Mouse (Mus musculus) hindbrain, embryonic 11.5 days (tissue): ENCODE results near the gene Thpo. TPM values are rescaled to one million over a fixed set of nuclear protein-coding genes. Genes with fewer than 3 reads are reported as not detected.

Experiments used
- ATAC-seq: fragments of 200-750 bp; cut with Nextera tagmentation; 2 replicates; pipeline ENCODE4 v1.8.0; 2017; ENCODE audit warnings: mild to moderate bottlenecking, moderate TSS enrichment, moderate library complexity; ENCODE audit not compliant: low FRiP score
- DNase-seq: peaks from one replicate; pipeline ENCODE4 v3.0.0-alpha.2; 2015; ENCODE audit warnings: low spot score
- H3K27ac ChIP-seq: fragments of 300-500 bp; sonication (generic); 2 replicates; pipeline ENCODE4 v1.5.1; 2014; ENCODE audit warnings: mild to moderate bottlenecking, low read depth, low read length
- H3K27me3 ChIP-seq: fragments of 300-500 bp; sonication (generic); 2 replicates; pipeline ENCODE4 v1.6.1; 2014; ENCODE audit warnings: mild to moderate bottlenecking, low read length, moderate library complexity, mixed read lengths; ENCODE audit not compliant: control insufficient read depth, insufficient read depth
- H3K36me3 ChIP-seq: fragments of 300-500 bp; sonication (generic); 2 replicates; pipeline ENCODE4 v1.6.1; 2014; ENCODE audit warnings: mild to moderate bottlenecking, low read length, moderate library complexity, mixed read lengths; ENCODE audit not compliant: control insufficient read depth, insufficient read depth
- H3K4me1 ChIP-seq: fragments of 300-500 bp; sonication (generic); replicated peaks from 2 replicates; pipeline ENCODE4 v1.6.1; 2014; ENCODE audit warnings: low read length, mixed read lengths; ENCODE audit not compliant: control insufficient read depth, insufficient read depth
- H3K4me2 ChIP-seq: fragments of 300-500 bp; sonication (generic); replicated peaks from 2 replicates; pipeline ENCODE4 v1.6.1; 2014; ENCODE audit warnings: mild to moderate bottlenecking, low read depth, low read length
- H3K4me3 ChIP-seq: fragments of 300-500 bp; sonication (generic); 2 replicates; pipeline ENCODE4 v1.5.1; 2014; ENCODE audit warnings: low read depth, low read length
- H3K9ac ChIP-seq: fragments of 300-500 bp; sonication (generic); 2 replicates; pipeline ENCODE4 v1.6.1; 2014; ENCODE audit warnings: low read depth, low read length
- H3K9me3 ChIP-seq: fragments of 300-500 bp; sonication (generic); 2 replicates; pipeline ENCODE4 v1.6.1; 2016; ENCODE audit warnings: low read length; ENCODE audit not compliant: control insufficient read depth
- WGBS: fragments of 180-500 bp; shearing (Covaris S2); extraction: QIAGEN DNeasy Blood & Tissue Kit; methylation state at CpG from one replicate; pipeline ENCODE4 v1.1.7; 2014; 5-methylcytosine and 5-hydroxymethylcytosine counted together
- polyA plus RNA-seq: library from polyadenylated mRNA; unstranded; fragments of >200 nt; fragmentation: Nextera tagmentation; extraction: Ambion mirVana; gene quantifications from 2 replicates; pipeline ENCODE4 v1.2.1, GENCODE M21; 2014

Thpo gene
- polyA plus RNA-seq, 1 experiment from 2014 or later: 0.83 TPM

DNA sequence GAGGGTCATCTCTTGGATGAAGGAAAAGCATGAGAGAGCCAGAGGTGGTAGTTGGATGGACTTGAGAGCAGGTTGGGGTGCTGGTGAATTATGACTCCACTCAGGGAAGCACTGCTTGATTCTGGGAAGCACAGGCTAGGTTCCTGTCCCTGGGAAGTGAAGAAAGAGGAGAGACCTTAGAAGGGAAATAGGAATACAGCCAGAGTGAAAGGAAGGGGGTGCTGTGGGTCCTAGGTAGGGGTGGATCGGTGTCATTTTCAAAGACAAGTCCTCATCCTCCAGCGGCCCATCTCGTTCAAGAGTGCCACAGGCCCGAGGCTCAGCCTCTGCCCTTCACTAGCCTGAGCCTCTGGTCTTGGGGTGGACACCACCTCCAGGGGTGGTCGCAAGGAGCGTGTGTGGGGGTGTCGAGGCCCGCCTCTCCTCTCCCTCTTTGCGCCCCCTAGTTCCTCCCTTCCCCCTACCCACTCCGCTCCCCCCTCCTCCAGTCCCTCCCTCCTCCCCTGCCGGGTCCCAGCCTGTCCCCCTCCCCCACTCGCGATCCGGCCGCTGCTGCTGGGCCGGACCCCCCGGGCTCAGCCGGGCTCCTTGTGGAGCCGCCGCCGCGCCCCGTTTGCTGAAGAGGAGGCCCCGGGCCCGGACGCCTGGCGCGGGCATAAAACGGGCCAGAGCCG lies 1.9 kb downstream of the Thpo start:
- no peaks in the 10 kb centered on the region for H3K9me3 ChIP-seq
- H3K4me1 ChIP-seq: peaks cover 6% of the 10 kb centered on the region
- peak overlapping the region; percentile 61 for H3K4me3 ChIP-seq
- H3K27ac ChIP-seq: peak overlapping the region; percentile 74
- peak overlapping the region; percentile 69 for H3K9ac ChIP-seq
- WGBS: 0% methylated on average over 22 of the region's 30 CpGs
- peak overlapping the region; percentile 92 for H3K4me2 ChIP-seq
- DNase-seq: peak; percentile 71
- no peaks in the 10 kb centered on the region for H3K36me3 ChIP-seq
- peaks cover 17% of the 10 kb centered on the region for H3K27me3 ChIP-seq
- ATAC-seq: peak; percentile 61

DNA sequence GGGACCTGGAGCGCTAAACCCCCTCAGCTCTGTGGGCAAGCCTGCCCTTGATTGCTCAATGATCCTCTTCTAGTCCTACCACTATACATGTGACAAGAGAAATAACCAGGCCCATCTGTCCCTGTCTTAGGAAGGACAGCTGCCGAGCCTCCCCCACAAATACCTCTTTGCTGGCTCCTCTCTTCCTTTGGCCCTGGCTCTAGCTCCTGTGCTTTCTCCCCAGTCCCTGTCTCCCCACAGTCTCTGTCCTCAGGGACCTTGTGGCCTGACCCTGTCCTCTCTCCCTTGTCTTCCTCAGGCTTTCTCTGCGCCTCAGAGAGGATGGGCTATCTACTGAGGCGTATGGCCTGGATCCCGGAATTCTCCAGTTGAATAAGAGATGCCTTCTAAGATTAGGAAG lies 2.6 kb downstream of the Thpo start:
- H3K36me3 ChIP-seq: no peaks in the 10 kb centered on the region
- peaks cover 17% of the 10 kb centered on the region for H3K27me3 ChIP-seq
- no peak overlapping the region for H3K4me3 ChIP-seq
- H3K27ac ChIP-seq: no peak overlapping the region
- DNase-seq (no peak), ATAC-seq (no peak)
- no peak overlapping the region for H3K4me2 ChIP-seq
- no peak overlapping the region for H3K9ac ChIP-seq
- peaks cover 6% of the 10 kb centered on the region for H3K4me1 ChIP-seq
- no peaks in the 10 kb centered on the region for H3K9me3 ChIP-seq
- WGBS: 74% methylated on average over 5 of the region's 5 CpGs

DNA sequence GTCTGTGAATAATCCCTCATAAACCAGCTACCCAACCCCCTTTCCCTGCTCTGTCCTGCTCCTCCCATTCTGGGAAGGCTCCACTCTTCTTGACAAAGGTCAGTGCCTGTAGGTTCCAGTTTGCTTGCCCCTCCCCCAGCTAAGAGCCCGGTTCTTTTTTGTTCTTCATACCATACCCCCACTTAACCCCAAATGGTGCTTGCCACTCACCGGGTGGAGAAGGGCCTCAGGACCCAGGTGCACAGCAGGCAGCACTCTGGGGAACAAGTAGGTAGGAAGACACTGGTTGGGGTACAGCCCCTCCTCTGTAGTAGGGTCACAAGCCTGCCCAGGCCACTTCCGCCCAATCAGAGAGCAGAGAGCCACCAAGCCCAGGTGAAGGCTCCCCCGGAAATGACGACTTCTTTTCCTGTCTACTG lies 4.0 kb downstream of the Thpo start:
- Histone ChIP-seq H3K27ac (no peak overlapping the region), H3K9ac (no peak overlapping the region), H3K9me3 (no peaks in the 10 kb centered on the region), H3K27me3 (peaks cover 15% of the 10 kb centered on the region), H3K4me1 (peaks cover 6% of the 10 kb centered on the region), H3K4me2 (no peak overlapping the region), H3K36me3 (no peaks in the 10 kb centered on the region), H3K4me3 (no peak overlapping the region)
- WGBS: 35% methylated on average over 5 of the region's 5 CpGs
- ATAC-seq (no peak), DNase-seq (no peak)

DNA sequence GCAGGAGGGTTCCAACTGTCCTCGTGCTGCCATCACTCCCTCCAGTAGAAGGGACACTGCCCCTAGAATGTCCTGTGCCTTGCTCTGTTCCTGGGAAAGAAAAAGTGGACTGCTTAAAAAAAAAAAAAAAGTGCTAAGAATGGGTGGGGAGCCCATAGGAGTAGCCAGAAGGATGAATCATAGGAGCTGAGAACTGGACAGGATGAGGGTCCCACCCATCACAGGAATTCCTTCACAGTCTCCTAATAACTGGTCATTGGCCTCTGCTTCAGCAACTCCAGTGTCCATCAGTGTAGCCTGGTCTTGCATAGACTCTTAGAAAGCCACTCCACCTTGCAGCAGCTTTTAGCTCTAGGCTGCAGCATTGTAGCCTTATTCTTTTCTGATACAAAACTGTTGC lies 7.9 kb downstream of the Thpo start:
- H3K36me3 ChIP-seq: no peaks in the 10 kb centered on the region
- H3K4me3 ChIP-seq: no peak overlapping the region
- no peak for ATAC-seq
- H3K27ac ChIP-seq: no peak overlapping the region
- no peak overlapping the region for H3K4me2 ChIP-seq
- WGBS: 73% methylated on average over 1 of the region's 1 CpGs
- no peaks in the 10 kb centered on the region; the same call in 1 of the 2 replicates for H3K27me3 ChIP-seq
- no peaks in the 10 kb centered on the region for H3K9me3 ChIP-seq
- no peak for DNase-seq
- H3K4me1 ChIP-seq: no peaks in the 10 kb centered on the region
- no peak overlapping the region for H3K9ac ChIP-seq

DNA sequence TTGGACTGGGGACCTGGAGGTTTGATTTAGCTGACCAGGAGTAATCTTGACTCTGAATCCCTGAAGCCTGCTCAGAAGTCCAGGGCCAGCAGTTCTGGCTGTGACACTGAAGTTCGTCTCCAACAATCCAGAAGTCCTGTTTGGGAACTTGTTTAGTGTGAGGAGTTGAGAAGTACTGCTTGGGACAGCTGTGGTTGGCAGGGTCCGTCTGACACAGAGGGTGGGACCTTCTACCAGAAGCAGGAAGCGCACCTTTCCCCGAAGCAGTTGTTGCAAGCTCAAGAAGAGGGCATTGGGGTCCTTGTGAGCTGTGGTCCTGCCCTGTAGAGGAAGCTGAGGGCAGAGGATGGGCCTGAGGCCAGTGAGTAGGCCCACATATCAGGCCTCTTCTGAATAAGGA lies 8.6 kb downstream of the Thpo start:
- no peak overlapping the region for H3K4me2 ChIP-seq
- H3K9ac ChIP-seq: no peak overlapping the region
- H3K9me3 ChIP-seq: no peaks in the 10 kb centered on the region
- ATAC-seq (no peak), DNase-seq (no peak)
- H3K4me3 ChIP-seq: no peak overlapping the region
- no peaks in the 10 kb centered on the region; the same call in 1 of the 2 replicates for H3K27me3 ChIP-seq
- H3K36me3 ChIP-seq: no peaks in the 10 kb centered on the region
- no peak overlapping the region for H3K27ac ChIP-seq
- no peaks in the 10 kb centered on the region for H3K4me1 ChIP-seq
- 75% methylated on average over 4 of the region's 4 CpGs for WGBS

DNA sequence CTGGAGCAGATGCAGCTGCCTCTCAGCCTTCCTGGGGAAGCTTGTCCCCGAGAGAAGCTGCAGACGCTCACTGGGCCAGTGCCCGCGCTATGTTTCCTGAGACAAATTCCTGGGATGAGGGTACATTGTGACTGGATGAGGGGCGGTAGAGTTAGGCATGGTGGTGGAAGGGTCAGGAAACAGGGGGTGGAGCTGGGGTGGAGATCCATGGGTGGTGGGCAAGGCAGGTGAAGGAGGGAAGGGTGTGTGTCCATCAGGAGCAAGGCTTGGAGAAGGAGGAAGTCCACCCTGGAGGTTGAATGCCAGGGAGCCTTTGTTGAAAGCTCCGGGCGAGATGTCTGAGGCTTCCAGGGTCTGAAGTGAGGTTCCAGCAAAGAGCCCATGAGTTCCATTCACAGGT lies 9.0 kb downstream of the Thpo start:
- no peaks in the 10 kb centered on the region for H3K36me3 ChIP-seq
- H3K27ac ChIP-seq: no peak overlapping the region
- WGBS: 79% methylated on average over 7 of the region's 7 CpGs
- DNase-seq (no peak), ATAC-seq (no peak)
- H3K9ac ChIP-seq: no peak overlapping the region
- H3K4me1 ChIP-seq: no peaks in the 10 kb centered on the region
- no peaks in the 10 kb centered on the region; the same call in 1 of the 2 replicates for H3K27me3 ChIP-seq
- no peaks in the 10 kb centered on the region for H3K9me3 ChIP-seq
- no peak overlapping the region for H3K4me2 ChIP-seq
- no peak overlapping the region for H3K4me3 ChIP-seq

DNA sequence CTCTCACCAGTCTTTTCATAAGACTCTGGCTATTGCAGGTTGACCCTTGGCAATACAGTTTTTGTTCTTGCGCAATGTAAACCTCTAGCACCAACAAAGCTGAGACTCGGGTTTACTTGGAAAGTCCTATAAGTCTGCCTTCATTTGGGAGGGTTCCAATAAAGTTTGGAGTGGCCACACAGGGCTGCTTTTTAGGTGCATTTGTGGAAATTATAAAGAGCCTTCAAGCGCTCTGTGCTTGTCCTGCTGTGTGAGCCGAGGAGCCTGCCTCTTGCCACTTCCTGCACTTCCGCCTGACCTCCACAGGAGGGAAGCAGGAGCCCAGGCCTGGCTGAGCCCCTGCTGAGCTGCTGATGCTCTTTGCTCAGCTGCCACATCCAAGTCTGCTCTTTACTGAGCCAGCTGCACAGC lies 10.0 kb downstream of the Thpo start:
- DNase-seq: peak; percentile 69
- Histone ChIP-seq H3K4me3 (no peak overlapping the region), H3K9me3 (no peaks in the 10 kb centered on the region), H3K27ac (no peak overlapping the region), H3K27me3 (no peaks in the 10 kb centered on the region), H3K36me3 (no peaks in the 10 kb centered on the region), H3K9ac (no peak overlapping the region), H3K4me1 (no peaks in the 10 kb centered on the region), H3K4me2 (no peak overlapping the region)
- 30% methylated on average over 5 of the region's 5 CpGs for WGBS
- ATAC-seq: peak; percentile 57; the same call in 1 of the 2 replicates

DNA sequence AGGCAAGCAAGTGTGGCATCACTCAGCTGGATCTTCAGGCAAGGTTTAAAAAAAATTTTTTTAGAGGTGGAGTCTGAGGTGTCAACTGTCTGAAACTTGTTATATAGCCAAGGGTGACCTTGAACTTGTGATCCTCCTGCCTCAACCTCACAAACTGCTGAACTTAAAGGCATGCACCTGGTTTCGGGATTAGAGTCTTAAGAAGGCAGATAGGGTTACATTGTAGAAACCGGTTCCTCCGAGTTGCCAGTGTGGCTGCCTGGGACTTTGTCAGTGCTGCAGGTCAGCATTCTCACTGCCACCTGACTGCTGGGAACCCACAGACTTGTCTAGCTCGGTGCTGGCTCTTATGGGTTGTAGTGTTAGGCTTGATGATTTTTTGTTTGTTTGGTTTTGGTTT lies 11.1 kb downstream of the Thpo start:
- no peak for DNase-seq
- Histone ChIP-seq H3K4me3 (no peak overlapping the region), H3K9ac (no peak overlapping the region), H3K36me3 (no peaks in the 10 kb centered on the region), H3K27ac (no peak overlapping the region), H3K4me2 (no peak overlapping the region), H3K9me3 (no peaks in the 10 kb centered on the region), H3K4me1 (no peaks in the 10 kb centered on the region), H3K27me3 (no peaks in the 10 kb centered on the region)
- no peak for ATAC-seq
- WGBS: 59% methylated on average over 4 of the region's 4 CpGs

DNA sequence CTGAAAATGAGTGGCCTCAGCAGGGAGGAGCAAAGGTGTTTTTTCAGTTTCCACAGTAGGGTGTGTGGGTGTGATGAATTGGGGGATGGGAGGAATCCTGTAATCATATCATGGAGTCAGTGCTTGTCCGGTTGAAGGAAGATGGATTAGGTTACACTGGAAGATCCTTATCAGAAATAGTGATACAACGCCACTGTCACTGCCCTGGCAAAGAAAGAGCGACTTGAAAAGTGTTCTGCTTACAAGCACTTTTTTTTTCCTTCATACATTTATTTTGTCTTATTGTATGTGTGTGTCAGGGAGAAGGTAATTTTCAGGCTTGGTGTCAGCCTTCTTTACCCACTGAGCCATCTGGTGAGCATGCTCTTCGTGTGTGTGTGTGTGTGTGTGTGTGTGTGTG lies 11.6 kb downstream of the Thpo start:
- no peak overlapping the region for H3K9ac ChIP-seq
- H3K4me2 ChIP-seq: no peak overlapping the region
- no peaks in the 10 kb centered on the region for H3K9me3 ChIP-seq
- H3K4me3 ChIP-seq: no peak overlapping the region
- no peaks in the 10 kb centered on the region for H3K36me3 ChIP-seq
- H3K4me1 ChIP-seq: no peaks in the 10 kb centered on the region
- 71% methylated on average over 4 of the region's 4 CpGs for WGBS
- no peak for ATAC-seq
- DNase-seq: no peak
- no peak overlapping the region for H3K27ac ChIP-seq
- H3K27me3 ChIP-seq: no peaks in the 10 kb centered on the region
